Mouse (Mus musculus): ENCODE data around the gene C1qtnf2. TPM values are rescaled to one million over a fixed set of nuclear protein-coding genes. Genes with fewer than 3 reads are reported as not detected.

The C1qtnf2 gene
- polyA plus RNA-seq, 1 experiment = not detected

DNA sequence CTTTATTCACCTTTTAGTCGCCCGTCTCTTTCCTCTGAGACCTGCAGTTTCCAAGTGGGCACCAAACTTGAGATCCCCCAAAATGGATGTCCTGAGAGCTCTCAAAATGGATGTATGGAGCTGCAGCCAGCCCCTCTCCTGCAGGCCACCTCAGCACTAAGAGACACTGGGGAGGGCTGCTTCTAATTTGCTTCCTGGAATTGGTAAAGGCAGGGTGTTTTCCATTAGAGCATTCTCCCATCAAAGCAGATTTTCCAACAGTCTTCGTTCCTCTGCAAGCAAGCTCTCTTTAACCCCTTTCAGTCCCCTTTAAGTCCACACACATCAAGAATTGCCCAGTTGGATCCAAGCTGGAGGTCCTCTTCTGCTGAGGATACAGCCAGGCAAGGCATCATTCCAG, 5.3 kb downstream of the C1qtnf2 start:
- TF ChIP-seq POLR2A (IDR thresholded peaks at IDR 0.05; ENCODE audit: insufficient read depth, low read length) (no peak), CTCF (IDR thresholded peaks at IDR 0.05; ENCODE audit: low read depth, low read length) (no peak), EP300 (IDR thresholded peaks at IDR 0.05; ENCODE audit: insufficient read depth, low read depth, low read length) (no peak)
- H3K4me1 ChIP-seq (ENCODE audit: control insufficient read depth, insufficient read depth, low read length) = no peaks in the 10 kb centered on the region
- H3K27ac ChIP-seq (ENCODE audit: insufficient read depth, low read length) = no peak overlapping the region

DNA sequence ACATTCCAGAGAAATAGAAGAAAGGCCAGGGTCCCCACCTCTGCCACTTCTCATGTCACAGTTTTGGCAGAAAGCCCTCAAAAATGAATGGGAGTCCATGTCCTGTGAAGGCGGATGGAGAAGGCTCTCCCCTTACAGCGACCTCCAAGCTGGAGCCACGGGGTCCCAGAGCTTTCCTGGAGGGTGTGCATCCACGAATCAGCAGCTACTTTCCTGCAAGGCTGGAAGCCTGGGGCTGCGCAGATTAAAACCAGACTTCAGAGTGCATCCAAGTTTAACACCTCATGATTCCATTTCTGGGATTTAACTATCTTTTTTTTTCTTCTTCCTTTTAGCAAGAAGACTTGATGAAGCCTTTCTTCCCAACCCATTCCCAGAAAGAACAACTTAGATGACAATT, 6.5 kb downstream of the C1qtnf2 start:
- Histone ChIP-seq H3K27me3 (ENCODE audit: control insufficient read depth, insufficient read depth, low read length, poor library complexity, severe bottlenecking) (no peaks in the 10 kb centered on the region), H3K4me3 (ENCODE audit: low read depth, low read length) (no peak overlapping the region), H3K36me3 (ENCODE audit: control insufficient read depth, insufficient read depth, low read length, poor library complexity, severe bottlenecking) (no peaks in the 10 kb centered on the region), H3K9me3 (replicated peaks; ENCODE audit: control insufficient read depth, insufficient read depth, low read length, poor library complexity, severe bottlenecking) (no peaks in the 10 kb centered on the region), H3K9ac (ENCODE audit: low read depth, poor library complexity, severe bottlenecking) (no peak overlapping the region), H3K27ac (ENCODE audit: insufficient read depth, low read length) (no peak overlapping the region), H3K4me1 (ENCODE audit: control insufficient read depth, insufficient read depth, low read length) (no peaks in the 10 kb centered on the region)
- TF ChIP-seq EP300 (IDR thresholded peaks at IDR 0.05; ENCODE audit: insufficient read depth, low read depth, low read length) (no peak), CTCF (IDR thresholded peaks at IDR 0.05; ENCODE audit: low read depth, low read length) (no peak), POLR2A (IDR thresholded peaks at IDR 0.05; ENCODE audit: insufficient read depth, low read length) (no peak)

More for the DNA sequence above, 5.3 kb downstream of the C1qtnf2 start:
- Histone ChIP-seq H3K9me3 (replicated peaks; ENCODE audit: control insufficient read depth, insufficient read depth, low read length, poor library complexity, severe bottlenecking) (no peaks in the 10 kb centered on the region), H3K9ac (ENCODE audit: low read depth, poor library complexity, severe bottlenecking) (no peak overlapping the region), H3K4me3 (ENCODE audit: low read depth, low read length) (no peak overlapping the region), H3K27me3 (ENCODE audit: control insufficient read depth, insufficient read depth, low read length, poor library complexity, severe bottlenecking) (no peaks in the 10 kb centered on the region), H3K36me3 (ENCODE audit: control insufficient read depth, insufficient read depth, low read length, poor library complexity, severe bottlenecking) (no peaks in the 10 kb centered on the region)

GRCm38 (mm10) chr11:43481672-43482522, 7.8 kb downstream of the C1qtnf2 start:
- H3K36me3 ChIP-seq (ENCODE audit: control insufficient read depth, insufficient read depth, low read length, poor library complexity, severe bottlenecking) = no peaks in the 10 kb centered on the region
- H3K4me3 ChIP-seq (ENCODE audit: low read depth, low read length) = no peak overlapping the region
- H3K9ac ChIP-seq (ENCODE audit: low read depth, poor library complexity, severe bottlenecking) = no peak overlapping the region
- TF ChIP-seq CTCF (IDR thresholded peaks at IDR 0.05; ENCODE audit: low read depth, low read length) (no peak), POLR2A (IDR thresholded peaks at IDR 0.05; ENCODE audit: insufficient read depth, low read length) (no peak), EP300 (IDR thresholded peaks at IDR 0.05; ENCODE audit: insufficient read depth, low read depth, low read length) (no peak)
- no peaks in the 10 kb centered on the region for H3K4me1 ChIP-seq (ENCODE audit: control insufficient read depth, insufficient read depth, low read length)
- no peaks in the 10 kb centered on the region for H3K27me3 ChIP-seq (ENCODE audit: control insufficient read depth, insufficient read depth, low read length, poor library complexity, severe bottlenecking)
- no peaks in the 10 kb centered on the region for H3K9me3 ChIP-seq (replicated peaks; ENCODE audit: control insufficient read depth, insufficient read depth, low read length, poor library complexity, severe bottlenecking)
- H3K27ac ChIP-seq (ENCODE audit: insufficient read depth, low read length) = no peak overlapping the region

- no peak overlapping the region for H3K27ac ChIP-seq (ENCODE audit: insufficient read depth, low read length)
These were observed 9.2 kb downstream of the C1qtnf2 start for GRCm38 (mm10) chr11:43483122-43483792.

DNA sequence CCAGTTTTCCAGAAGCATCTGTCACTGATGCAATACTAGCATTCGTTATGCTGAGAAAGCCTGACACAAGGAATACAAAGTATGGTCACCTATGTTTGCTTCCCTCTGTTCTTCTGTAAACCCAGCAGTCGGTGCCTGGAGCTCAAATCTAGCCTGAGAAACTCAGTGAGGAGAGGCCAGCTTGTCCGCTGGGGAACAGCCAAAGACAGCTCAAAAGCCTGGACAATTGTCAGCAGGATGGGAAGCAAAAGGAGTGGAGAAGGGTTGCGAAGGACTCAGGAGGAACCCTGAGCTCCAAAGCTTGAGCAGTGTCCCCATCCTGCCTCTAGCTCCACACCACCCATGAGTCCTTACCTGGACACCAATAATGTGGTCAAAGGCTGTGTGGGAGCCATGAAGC, 10.0 kb downstream of the C1qtnf2 start:
- Histone ChIP-seq H3K4me3 (ENCODE audit: low read depth, low read length) (no peak overlapping the region), H3K9ac (ENCODE audit: low read depth, poor library complexity, severe bottlenecking) (no peak overlapping the region), H3K36me3 (ENCODE audit: control insufficient read depth, insufficient read depth, low read length, poor library complexity, severe bottlenecking) (no peaks in the 10 kb centered on the region), H3K4me1 (ENCODE audit: control insufficient read depth, insufficient read depth, low read length) (no peaks in the 10 kb centered on the region), H3K9me3 (replicated peaks; ENCODE audit: control insufficient read depth, insufficient read depth, low read length, poor library complexity, severe bottlenecking) (no peaks in the 10 kb centered on the region), H3K27me3 (ENCODE audit: control insufficient read depth, insufficient read depth, low read length, poor library complexity, severe bottlenecking) (no peaks in the 10 kb centered on the region), H3K27ac (ENCODE audit: insufficient read depth, low read length) (no peak overlapping the region)
- TF ChIP-seq EP300 (IDR thresholded peaks at IDR 0.05; ENCODE audit: insufficient read depth, low read depth, low read length) = no peak

More at GRCm38 (mm10) chr11:43483122-43483792, 9.2 kb downstream of the C1qtnf2 start:
- no peaks in the 10 kb centered on the region for H3K36me3 ChIP-seq (ENCODE audit: control insufficient read depth, insufficient read depth, low read length, poor library complexity, severe bottlenecking)
- no peaks in the 10 kb centered on the region for H3K9me3 ChIP-seq (replicated peaks; ENCODE audit: control insufficient read depth, insufficient read depth, low read length, poor library complexity, severe bottlenecking)
- TF ChIP-seq POLR2A (IDR thresholded peaks at IDR 0.05; ENCODE audit: insufficient read depth, low read length) (no peak), EP300 (IDR thresholded peaks at IDR 0.05; ENCODE audit: insufficient read depth, low read depth, low read length) (no peak), CTCF (IDR thresholded peaks at IDR 0.05; ENCODE audit: low read depth, low read length) (no peak)
- no peak overlapping the region for H3K4me3 ChIP-seq (ENCODE audit: low read depth, low read length)
- H3K27me3 ChIP-seq (ENCODE audit: control insufficient read depth, insufficient read depth, low read length, poor library complexity, severe bottlenecking) = no peaks in the 10 kb centered on the region
- no peaks in the 10 kb centered on the region for H3K4me1 ChIP-seq (ENCODE audit: control insufficient read depth, insufficient read depth, low read length)
- H3K9ac ChIP-seq (ENCODE audit: low read depth, poor library complexity, severe bottlenecking) = no peak overlapping the region

DNA sequence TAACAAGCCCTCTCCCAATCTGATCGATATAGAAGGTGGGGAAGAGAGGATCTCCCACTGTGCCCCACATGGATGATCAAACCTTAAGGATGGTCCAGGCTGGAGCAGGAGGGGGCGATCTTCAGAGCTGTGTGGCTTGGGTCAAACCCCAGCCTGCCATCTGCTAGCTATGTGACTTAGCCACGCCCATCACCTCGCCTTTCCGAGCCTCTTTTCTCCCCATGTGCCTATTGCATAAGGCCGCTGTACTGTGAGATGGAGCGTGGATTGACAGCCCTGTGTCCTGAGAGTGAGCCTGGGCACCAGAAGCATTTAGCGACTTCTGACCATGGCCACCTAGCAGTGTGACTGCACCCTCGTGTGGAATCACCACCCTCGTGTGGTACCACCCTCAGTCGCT, 10.6 kb downstream of the C1qtnf2 start:
- no peaks in the 10 kb centered on the region for H3K27me3 ChIP-seq (ENCODE audit: control insufficient read depth, insufficient read depth, low read length, poor library complexity, severe bottlenecking)
- no peak overlapping the region for H3K4me3 ChIP-seq (ENCODE audit: low read depth, low read length)
- TF ChIP-seq POLR2A (IDR thresholded peaks at IDR 0.05; ENCODE audit: insufficient read depth, low read length) = no peak
- TF ChIP-seq CTCF (IDR thresholded peaks at IDR 0.05; ENCODE audit: low read depth, low read length) = no peak
- no peak for TF ChIP-seq EP300 (IDR thresholded peaks at IDR 0.05; ENCODE audit: insufficient read depth, low read depth, low read length)
- H3K27ac ChIP-seq (ENCODE audit: insufficient read depth, low read length) = no peak overlapping the region
- H3K4me1 ChIP-seq (ENCODE audit: control insufficient read depth, insufficient read depth, low read length) = no peaks in the 10 kb centered on the region
- no peaks in the 10 kb centered on the region for H3K36me3 ChIP-seq (ENCODE audit: control insufficient read depth, insufficient read depth, low read length, poor library complexity, severe bottlenecking)
- no peaks in the 10 kb centered on the region for H3K9me3 ChIP-seq (replicated peaks; ENCODE audit: control insufficient read depth, insufficient read depth, low read length, poor library complexity, severe bottlenecking)
- H3K9ac ChIP-seq (ENCODE audit: low read depth, poor library complexity, severe bottlenecking) = no peak overlapping the region

Measured in ES-Bruce4 (cell line).